Mouse (Mus musculus): ENCODE measurements around the gene C1qtnf6. TPM values are rescaled to one million over a fixed set of nuclear protein-coding genes. Genes with fewer than 3 reads are reported as not detected.

The C1qtnf6 gene
- polyA plus RNA-seq, 1 experiment from 2014 or later, result 12.1 TPM

- Histone ChIP-seq H3K9ac (ENCODE audit: low read length) (no peak overlapping the region), H3K9me3 (ENCODE audit: control insufficient read depth, low read length) (no peaks in the 10 kb centered on the region), H3K27me3 (ENCODE audit: control insufficient read depth, insufficient read depth, low read length) (no peaks in the 10 kb centered on the region), H3K27ac (ENCODE audit: low read depth, low read length) (no peak overlapping the region), H3K4me2 (no peak overlapping the region), H3K36me3 (ENCODE audit: control insufficient read depth, insufficient read depth, low read length) (no peaks in the 10 kb centered on the region), H3K4me1 (ENCODE audit: control insufficient read depth, insufficient read depth, low read length) (no peaks in the 10 kb centered on the region), H3K4me3 (ENCODE audit: low read depth, low read length) (no peak overlapping the region)
- ATAC-seq (ENCODE audit: low FRiP score) (no peak), DNase-seq (ENCODE audit: low spot score, missing footprints) (no peak)
- 60% methylated on average over 9 of the region's 9 CpGs for WGBS
Measured at GRCm38 (mm10) chr15:78481448-78482000, 49.7 kb downstream of the C1qtnf6 start.

GRCm38 (mm10) chr15:78480991-78481390 is 50.2 kb downstream of the C1qtnf6 start:
- Histone ChIP-seq H3K36me3 (ENCODE audit: control insufficient read depth, insufficient read depth, low read length) (no peaks in the 10 kb centered on the region), H3K4me2 (no peak overlapping the region), H3K27me3 (ENCODE audit: control insufficient read depth, insufficient read depth, low read length) (no peaks in the 10 kb centered on the region), H3K27ac (ENCODE audit: low read depth, low read length) (no peak overlapping the region), H3K4me3 (ENCODE audit: low read depth, low read length) (no peak overlapping the region), H3K9me3 (ENCODE audit: control insufficient read depth, low read length) (no peaks in the 10 kb centered on the region), H3K9ac (ENCODE audit: low read length) (no peak overlapping the region), H3K4me1 (ENCODE audit: control insufficient read depth, insufficient read depth, low read length) (no peaks in the 10 kb centered on the region)
- no peak for ATAC-seq (ENCODE audit: low FRiP score)
- WGBS, result 81% methylated on average over 2 of the region's 2 CpGs
- no peak for DNase-seq (ENCODE audit: low spot score, missing footprints)

GRCm38 (mm10) chr15:78480111-78480510 is 51.1 kb downstream of the C1qtnf6 start:
- Histone ChIP-seq H3K9me3 (ENCODE audit: control insufficient read depth, low read length) (no peaks in the 10 kb centered on the region), H3K27me3 (ENCODE audit: control insufficient read depth, insufficient read depth, low read length) (no peaks in the 10 kb centered on the region), H3K4me1 (ENCODE audit: control insufficient read depth, insufficient read depth, low read length) (no peaks in the 10 kb centered on the region), H3K9ac (ENCODE audit: low read length) (no peak overlapping the region), H3K4me2 (no peak overlapping the region), H3K27ac (ENCODE audit: low read depth, low read length) (no peak overlapping the region), H3K36me3 (ENCODE audit: control insufficient read depth, insufficient read depth, low read length) (no peaks in the 10 kb centered on the region), H3K4me3 (ENCODE audit: low read depth, low read length) (no peak overlapping the region)
- 69% methylated on average over 7 of the region's 7 CpGs for WGBS
- no peak for DNase-seq (ENCODE audit: low spot score, missing footprints)
- no peak for ATAC-seq (ENCODE audit: low FRiP score)

- no peak overlapping the region for H3K4me2 ChIP-seq
- H3K9me3 ChIP-seq (ENCODE audit: control insufficient read depth, low read length), result no peaks in the 10 kb centered on the region
- H3K27ac ChIP-seq (ENCODE audit: low read depth, low read length), result no peak overlapping the region
- no peaks in the 10 kb centered on the region for H3K4me1 ChIP-seq (ENCODE audit: control insufficient read depth, insufficient read depth, low read length)
- ATAC-seq (ENCODE audit: low FRiP score) (no peak), DNase-seq (ENCODE audit: low spot score, missing footprints) (no peak)
- no peaks in the 10 kb centered on the region for H3K27me3 ChIP-seq (ENCODE audit: control insufficient read depth, insufficient read depth, low read length)
- H3K4me3 ChIP-seq (ENCODE audit: low read depth, low read length), result no peak overlapping the region
- WGBS, result 87% methylated on average over 5 of the region's 5 CpGs
- no peaks in the 10 kb centered on the region for H3K36me3 ChIP-seq (ENCODE audit: control insufficient read depth, insufficient read depth, low read length)
- H3K9ac ChIP-seq (ENCODE audit: low read length), result no peak overlapping the region
Measured at GRCm38 (mm10) chr15:78479470-78479869, 51.7 kb downstream of the C1qtnf6 start.

GRCm38 (mm10) chr15:78478073-78478472 is 53.1 kb downstream of the C1qtnf6 start:
- Histone ChIP-seq H3K9me3 (ENCODE audit: control insufficient read depth, low read length) (no peaks in the 10 kb centered on the region), H3K36me3 (ENCODE audit: control insufficient read depth, insufficient read depth, low read length) (no peaks in the 10 kb centered on the region), H3K4me3 (ENCODE audit: low read depth, low read length) (no peak overlapping the region), H3K4me1 (ENCODE audit: control insufficient read depth, insufficient read depth, low read length) (no peaks in the 10 kb centered on the region), H3K27ac (ENCODE audit: low read depth, low read length) (no peak overlapping the region), H3K27me3 (ENCODE audit: control insufficient read depth, insufficient read depth, low read length) (no peaks in the 10 kb centered on the region), H3K4me2 (no peak overlapping the region), H3K9ac (ENCODE audit: low read length) (no peak overlapping the region)
- WGBS, result 83% methylated on average over 4 of the region's 4 CpGs
- DNase-seq (ENCODE audit: low spot score, missing footprints) (no peak), ATAC-seq (ENCODE audit: low FRiP score) (no peak)

GRCm38 (mm10) chr15:78476878-78477277 is 54.3 kb downstream of the C1qtnf6 start:
- Histone ChIP-seq H3K27me3 (ENCODE audit: control insufficient read depth, insufficient read depth, low read length) (no peaks in the 10 kb centered on the region), H3K4me1 (ENCODE audit: control insufficient read depth, insufficient read depth, low read length) (no peaks in the 10 kb centered on the region), H3K4me3 (ENCODE audit: low read depth, low read length) (no peak overlapping the region), H3K4me2 (no peak overlapping the region), H3K9me3 (ENCODE audit: control insufficient read depth, low read length) (no peaks in the 10 kb centered on the region), H3K9ac (ENCODE audit: low read length) (no peak overlapping the region), H3K27ac (ENCODE audit: low read depth, low read length) (no peak overlapping the region), H3K36me3 (ENCODE audit: control insufficient read depth, insufficient read depth, low read length) (no peaks in the 10 kb centered on the region)
- 100% methylated on average over 1 of the region's 1 CpGs for WGBS
- ATAC-seq (ENCODE audit: low FRiP score), result no peak
- DNase-seq (ENCODE audit: low spot score, missing footprints), result no peak

- Histone ChIP-seq H3K27ac (ENCODE audit: low read depth, low read length) (no peak overlapping the region), H3K36me3 (ENCODE audit: control insufficient read depth, insufficient read depth, low read length) (no peaks in the 10 kb centered on the region), H3K4me3 (ENCODE audit: low read depth, low read length) (no peak overlapping the region), H3K4me2 (no peak overlapping the region), H3K27me3 (ENCODE audit: control insufficient read depth, insufficient read depth, low read length) (no peaks in the 10 kb centered on the region), H3K9ac (ENCODE audit: low read length) (no peak overlapping the region), H3K9me3 (ENCODE audit: control insufficient read depth, low read length) (no peaks in the 10 kb centered on the region), H3K4me1 (ENCODE audit: control insufficient read depth, insufficient read depth, low read length) (no peaks in the 10 kb centered on the region)
- ATAC-seq (ENCODE audit: low FRiP score) (no peak), DNase-seq (ENCODE audit: low spot score, missing footprints) (no peak)
- WGBS, result 70% methylated on average over 3 of the region's 3 CpGs
Measured at GRCm38 (mm10) chr15:78475604-78476031, 55.6 kb downstream of the C1qtnf6 start.

- ATAC-seq (ENCODE audit: low FRiP score), result no peak
Measured at GRCm38 (mm10) chr15:78473442-78473841, 57.8 kb downstream of the C1qtnf6 start.

More at GRCm38 (mm10) chr15:78473442-78473841, 57.8 kb downstream of the C1qtnf6 start:
- 82% methylated on average over 6 of the region's 6 CpGs for WGBS
- H3K4me3 ChIP-seq (ENCODE audit: low read depth, low read length), result no peak overlapping the region
- no peak for DNase-seq (ENCODE audit: low spot score, missing footprints)
- no peak overlapping the region for H3K4me2 ChIP-seq
- no peaks in the 10 kb centered on the region for H3K36me3 ChIP-seq (ENCODE audit: control insufficient read depth, insufficient read depth, low read length)
- no peaks in the 10 kb centered on the region for H3K4me1 ChIP-seq (ENCODE audit: control insufficient read depth, insufficient read depth, low read length)
- H3K27me3 ChIP-seq (ENCODE audit: control insufficient read depth, insufficient read depth, low read length), result no peaks in the 10 kb centered on the region
- H3K9me3 ChIP-seq (ENCODE audit: control insufficient read depth, low read length), result no peaks in the 10 kb centered on the region
- H3K9ac ChIP-seq (ENCODE audit: low read length), result no peak overlapping the region
- H3K27ac ChIP-seq (ENCODE audit: low read depth, low read length), result no peak overlapping the region
